ENCODE assay signal across 8 mouse cellular contexts in genomic region chr7:16147643-16148042, GRCm38 (mm10). TPM values are rescaled to one million over a fixed set of nuclear protein-coding genes. Genes with fewer than 3 reads are reported as not detected.
DNase-seq lines count a peak whose midpoint lies in the region; ATAC-seq and TF ChIP-seq lines count a peak whose summit lies in the region.

No protein-coding gene starts in this region.

- no peak overlapping the region for H3K4me2 ChIP-seq in heart, embryonic 11.5 days

- TF ChIP-seq CTCF in lung, adult 2 months (IDR thresholded peaks at IDR 0.05; ENCODE audit: insufficient read depth, low read length) = no peak

- no peak for ATAC-seq in heart, embryonic 11.5 days (replicated peaks; ENCODE audit: insufficient number of reproducible peaks, low FRiP score, low TSS enrichment)

- DNase-seq in heart, postnatal 10 days = peak; percentile 74 to 81
- DNase-seq in 416B (ENCODE audit: low read depth) = peak; percentile 33
- peak; percentile 86 for DNase-seq in adrenal gland, postnatal 10 days
- peak; percentile 33 to 42 for DNase-seq in gastrocnemius, postnatal 36 days
- DNase-seq in lung, adult 2 months = peak; percentile 46
- DNase-seq in testis, postnatal 14 days (ENCODE audit: low spot score) = peak; percentile 50
- DNase-seq in layer of hippocampus, adult 18-20 months (ENCODE audit: low spot score in 2 of 2) = no peak

- intact Hi-C loops in heart, postnatal 10 days (cut with DNase I) = no loop called here
- intact Hi-C loops in gastrocnemius, postnatal 36 days (cut with DNase I) = loop anchor here (5.0 to 10.0 kb wide), 3 partner anchors 35 to 170 kb away; no protein-coding TSS in a partner anchor

- no peaks in the 10 kb centered on the region for H3K4me1 ChIP-seq in heart, embryonic 11.5 days (ENCODE audit: control insufficient read depth, insufficient read depth, low read length)
- no peaks in the 10 kb centered on the region for H3K4me1 ChIP-seq in lung, adult 2 months (ENCODE audit: control insufficient read depth, insufficient read depth, low read length)

- H3K36me3 ChIP-seq in heart, embryonic 11.5 days (ENCODE audit: control insufficient read depth, insufficient read depth, low read length) = no peaks in the 10 kb centered on the region

- H3K4me3 ChIP-seq in heart, embryonic 11.5 days (ENCODE audit: low read depth, low read length) = no peak overlapping the region
- H3K4me3 ChIP-seq in lung, adult 2 months (replicated peaks; ENCODE audit: extremely low read depth, low read depth, low read length) = no peak overlapping the region

- 14% methylated on average over 15 of the region's 15 CpGs for WGBS in heart, embryonic 11.5 days (ENCODE audit: insufficient replicate concordance)
- 13% methylated on average over 15 of the region's 15 CpGs for WGBS in lung, adult 2 months

- no peaks in the 10 kb centered on the region for H3K9me3 ChIP-seq in heart, embryonic 11.5 days (replicated peaks; ENCODE audit: control insufficient read depth, low read length)

- TF ChIP-seq POLR2A in lung, adult 2 months (IDR thresholded peaks at IDR 0.05; ENCODE audit: borderline replicate concordance, extremely low read depth, low read depth, low read length) = no peak

- no peak overlapping the region for H3K27ac ChIP-seq in heart, embryonic 11.5 days (ENCODE audit: low read depth, low read length)

- H3K27me3 ChIP-seq in heart, embryonic 11.5 days (ENCODE audit: control insufficient read depth, insufficient read depth, low read length) = peaks cover 31% of the 10 kb centered on the region

- no peak overlapping the region for H3K9ac ChIP-seq in heart, embryonic 11.5 days (ENCODE audit: low read depth, low read length)

RNA-seq across cellular contexts. Expression of gene Slc8a2, which starts 18.0 kb away (rescaled TPM):
- total RNA-seq in heart, postnatal 10 days (2021) = 1 to 10 TPM; 1.3 to 1.4 TPM
- polyA plus RNA-seq in heart, embryonic 11.5 days (2014; fragmentation: Nextera tagmentation; extraction: Ambion mirVana) = 0.11 and 0.17 TPM in 2 replicates
- 1 to 10 TPM; 3.0 to 3.8 TPM for total RNA-seq in adrenal gland, postnatal 10 days (2021)
- total RNA-seq in gastrocnemius, postnatal 36 days (2021) = under 1 TPM; 0.12 to 0.13 TPM
- 0.85 TPM in 2 replicates for polyA plus RNA-seq in lung, adult 2 months (2012; rRNA removed)
- total RNA-seq in layer of hippocampus, adult 18-20 months (2021) = 100 to 1,000 TPM; 277 to 290 TPM

RNA-seq across cellular contexts. Expression of gene Meis3, which starts 27.2 kb away (rescaled TPM):
- total RNA-seq in heart, postnatal 10 days (2021) = 1 to 10 TPM; 6.1 to 6.5 TPM
- 19.7 and 22.8 TPM in 2 replicates for polyA plus RNA-seq in heart, embryonic 11.5 days (2014; fragmentation: Nextera tagmentation; extraction: Ambion mirVana)
- 10 to 100 TPM in 1 of 2 experiments, 1 to 10 TPM in 1; 9.6 to 12.2 TPM for total RNA-seq in adrenal gland, postnatal 10 days (2021)
- total RNA-seq in gastrocnemius, postnatal 36 days (2021) = 1 to 10 TPM; 1.5 to 2.1 TPM
- polyA plus RNA-seq in lung, adult 2 months (2012; rRNA removed) = 19.4 and 23.4 TPM in 2 replicates
- total RNA-seq in layer of hippocampus, adult 18-20 months (2021) = 10 to 100 TPM; 33.7 to 38.2 TPM

RNA-seq across cellular contexts. Expression of gene Kptn, which starts 27.9 kb away (rescaled TPM):
- 10 to 100 TPM; 24.1 to 27.7 TPM for total RNA-seq in heart, postnatal 10 days (2021)
- 26.4 and 29.5 TPM in 2 replicates for polyA plus RNA-seq in heart, embryonic 11.5 days (2014; fragmentation: Nextera tagmentation; extraction: Ambion mirVana)
- total RNA-seq in adrenal gland, postnatal 10 days (2021) = 10 to 100 TPM; 24.9 to 25.4 TPM
- 10 to 100 TPM; 10.8 to 11.3 TPM for total RNA-seq in gastrocnemius, postnatal 36 days (2021)
- 25.5 and 28.3 TPM in 2 replicates for polyA plus RNA-seq in lung, adult 2 months (2012; rRNA removed)
- total RNA-seq in layer of hippocampus, adult 18-20 months (2021) = 10 to 100 TPM; 34.2 to 34.3 TPM

RNA-seq across cellular contexts. Expression of gene Napa, which starts 49.4 kb away (rescaled TPM):
- total RNA-seq in heart, postnatal 10 days (2021) = 100 to 1,000 TPM in 1 of 2 experiments, 10 to 100 TPM in 1; 93.2 to 100 TPM
- polyA plus RNA-seq in heart, embryonic 11.5 days (2014; fragmentation: Nextera tagmentation; extraction: Ambion mirVana) = 158 and 168 TPM in 2 replicates
- 100 to 1,000 TPM; 106 to 109 TPM for total RNA-seq in adrenal gland, postnatal 10 days (2021)
- 100 to 1,000 TPM in 1 of 2 experiments, 10 to 100 TPM in 1; 92.4 to 109 TPM for total RNA-seq in gastrocnemius, postnatal 36 days (2021)
- 144 and 157 TPM in 2 replicates for polyA plus RNA-seq in lung, adult 2 months (2012; rRNA removed)
- 100 to 1,000 TPM; 293 to 307 TPM for total RNA-seq in layer of hippocampus, adult 18-20 months (2021)

Comparison
In these comparisons a context has a peak if more than half of its experiments do, and no peak if none do; other contexts are left out.
1. DNase-seq: peak in heart, postnatal 10 days (2 of 2), 416B (single experiment), adrenal gland, postnatal 10 days (single experiment), gastrocnemius, postnatal 36 days (2 of 2), lung, adult 2 months (single experiment) and testis, postnatal 14 days (single experiment); none in layer of hippocampus, adult 18-20 months (0 of 2).
2. RNA of gene Slc8a2, which starts 18.0 kb away (total RNA-seq): 277 to 290 TPM in layer of hippocampus, adult 18-20 months; 3.0 to 3.8 TPM in adrenal gland, postnatal 10 days, 1.3 to 1.4 TPM in heart, postnatal 10 days and 0.12 to 0.13 TPM in gastrocnemius, postnatal 36 days; every median in the first group is over 10 times any median in the second.